Mouse (Mus musculus) left cerebral cortex, postnatal 14 days (tissue): ENCODE data around the gene Cyp2f2. TPM values are rescaled to one million over a fixed set of nuclear protein-coding genes. Genes with fewer than 3 reads are reported as not detected.

Source experiments
- DNase-seq, 2 experiments: peaks; one replicate each; pipeline ENCODE4 v3.0.0; 2021 to 2022; ENCODE audit warnings: low spot score in 2 of 2, mixed read lengths in 1 of 2
- intact Hi-C: fragments of 180-260 bp; cut with DNase I; formaldehyde crosslinking; loops from one replicate; pipeline ENCODE4 v1.15.1; 2025
- total RNA-seq, 2 experiments: library from RNA; stranded (reverse); gene quantifications; 2 replicates each; pipeline ENCODE4 v1.2.3; 2021

Cyp2f2 gene
- total RNA-seq, 2 experiments from 2014 or later = 0.23 to 0.86 TPM

GRCm38 (mm10) chr7:27133156-27133555, 13.4 kb downstream of the Cyp2f2 start:
- DNase-seq = no peak
- intact Hi-C loops = loop anchor here (2.0 kb wide), 1 partner anchor 152 kb away; no protein-coding TSS in a partner anchor

GRCm38 (mm10) chr7:27133757-27134156, 14.0 kb downstream of the Cyp2f2 start:
- no peak for DNase-seq
- intact Hi-C loops = loop anchor here (2.0 kb wide), 1 partner anchor 151 kb away; no protein-coding TSS in a partner anchor

GRCm38 (mm10) chr7:27136410-27136996, 16.8 kb downstream of the Cyp2f2 start:
- DNase-seq = no peak

DNA sequence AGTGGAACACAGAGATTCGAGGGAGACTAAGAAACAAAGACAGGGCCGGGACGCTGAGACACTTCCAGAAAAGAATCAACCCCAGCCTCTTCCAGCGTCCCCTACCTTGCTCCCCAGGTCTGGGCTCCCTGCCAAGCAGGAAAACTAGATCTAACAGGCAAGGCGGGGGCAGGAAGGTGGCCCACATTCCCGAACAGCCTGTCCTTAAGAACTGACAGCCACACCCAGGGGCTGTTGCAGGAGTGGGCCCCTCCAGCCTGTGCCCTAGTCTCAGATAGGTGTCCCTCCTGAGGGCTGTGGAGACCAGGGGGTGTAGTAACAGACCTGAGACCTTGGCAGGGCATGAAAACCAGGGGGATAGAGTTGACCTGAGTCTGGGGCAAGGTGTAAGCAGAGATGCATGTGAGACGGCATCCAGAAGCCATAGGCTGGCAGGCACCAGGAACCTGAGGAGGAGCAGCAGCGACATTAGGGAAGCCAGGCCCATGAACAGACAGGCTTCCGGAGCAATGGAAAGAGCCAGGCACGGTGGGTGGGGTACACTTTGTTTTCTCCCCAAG, 33.6 kb downstream of the Cyp2f2 start, which contains the start of gene Cyp2t4:
TSS of gene Cyp2t4 (plus strand) at position 510 of the 560 bp plus-strand sequence.
- DNase-seq = peak in 1 of 2 experiments; percentile 32
- intact Hi-C loops = no loop called here

More at GRCm38 (mm10) chr7:27136410-27136996, 16.8 kb downstream of the Cyp2f2 start:
- intact Hi-C loops = no loop called here

- intact Hi-C loops = no loop called here
- DNase-seq = peak in 1 of 2 experiments; percentile 66
Observed at GRCm38 (mm10) chr7:27156005-27156404, 36.3 kb downstream of the Cyp2f2 start.

- intact Hi-C loops = no loop called here
- no peak for DNase-seq
Observed at GRCm38 (mm10) chr7:27158171-27158570, 38.5 kb downstream of the Cyp2f2 start.

DNA sequence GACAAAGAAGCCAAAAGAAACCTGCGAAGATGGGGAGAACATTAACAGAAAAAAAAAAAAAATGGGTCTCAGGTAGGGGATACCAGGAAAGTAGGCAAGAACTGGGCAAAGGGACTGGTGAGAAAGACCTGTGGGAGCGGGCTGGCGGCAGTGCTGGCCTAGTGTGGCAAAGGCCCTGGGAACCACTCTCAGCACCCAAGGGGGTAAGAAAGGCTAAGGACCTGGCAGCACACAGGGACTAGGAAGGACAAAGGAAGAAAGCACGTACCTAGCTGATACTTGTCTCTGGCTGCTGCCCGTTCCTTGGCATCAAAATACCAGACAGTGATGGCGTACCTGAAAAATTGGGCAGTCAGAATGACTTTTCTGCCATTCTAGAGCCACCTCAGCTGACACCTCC, 39.5 kb downstream of the Cyp2f2 start:
- DNase-seq = no peak
- intact Hi-C loops = no loop called here

DNA sequence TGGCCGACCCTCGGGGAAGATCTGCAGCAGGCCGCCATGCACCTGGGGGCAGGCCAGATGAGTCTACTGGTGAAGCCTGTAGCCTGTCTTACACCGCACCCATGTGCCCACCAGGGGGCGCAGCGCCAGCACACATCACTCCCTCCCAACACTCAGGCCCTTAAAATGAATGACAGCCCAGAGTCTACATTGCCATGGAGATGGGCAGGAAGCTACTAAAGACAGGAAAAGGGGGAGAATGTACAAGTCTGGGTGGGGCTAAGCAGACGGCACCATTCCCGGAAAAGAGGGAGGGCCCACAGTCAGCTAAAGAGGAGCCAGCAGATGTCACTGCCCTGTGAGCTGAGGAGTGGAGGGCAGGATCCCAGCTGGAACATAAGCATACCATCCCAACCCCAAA, 40.2 kb downstream of the Cyp2f2 start:
- DNase-seq = peak; percentile 91 to 97
- intact Hi-C loops = no loop called here

GRCm38 (mm10) chr7:27160921-27161320, 41.2 kb downstream of the Cyp2f2 start:
- no peak for DNase-seq
- intact Hi-C loops = no loop called here

- DNase-seq = no peak
- intact Hi-C loops = no loop called here
Observed at GRCm38 (mm10) chr7:27161744-27162143, 42.0 kb downstream of the Cyp2f2 start.

DNA sequence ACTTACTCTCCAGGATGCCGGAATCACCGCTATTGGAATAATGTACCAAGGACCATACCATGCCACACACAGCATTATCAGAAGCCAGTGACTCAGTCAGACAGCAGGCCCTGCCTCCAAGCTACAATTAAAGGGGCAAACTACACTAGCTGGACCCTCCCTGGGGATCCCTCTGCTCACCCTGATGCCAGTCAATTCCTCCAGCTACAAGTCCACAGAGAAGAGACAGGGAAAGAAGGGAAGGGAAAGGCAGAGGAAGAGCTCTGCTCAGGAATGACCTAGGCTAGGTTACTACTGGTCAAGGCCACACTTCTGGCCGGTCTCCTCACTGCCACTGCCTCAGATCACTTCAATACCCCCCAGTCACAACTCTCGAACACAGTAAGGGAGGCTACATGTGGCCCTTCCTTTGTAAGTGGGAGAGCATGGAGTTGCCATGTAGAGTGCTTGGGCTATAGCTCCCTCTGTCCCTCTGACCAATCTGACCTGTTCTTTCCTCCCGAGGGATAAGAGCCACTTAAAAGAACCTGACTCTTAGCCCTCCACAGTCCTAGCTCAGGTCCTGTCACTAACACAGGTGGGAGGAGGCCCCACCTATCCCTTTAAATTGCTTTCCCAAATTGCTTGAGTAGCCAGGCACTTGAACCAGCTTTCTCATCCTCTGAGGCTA, 43.2 kb downstream of the Cyp2f2 start:
- intact Hi-C loops = no loop called here
- DNase-seq = no peak

DNA sequence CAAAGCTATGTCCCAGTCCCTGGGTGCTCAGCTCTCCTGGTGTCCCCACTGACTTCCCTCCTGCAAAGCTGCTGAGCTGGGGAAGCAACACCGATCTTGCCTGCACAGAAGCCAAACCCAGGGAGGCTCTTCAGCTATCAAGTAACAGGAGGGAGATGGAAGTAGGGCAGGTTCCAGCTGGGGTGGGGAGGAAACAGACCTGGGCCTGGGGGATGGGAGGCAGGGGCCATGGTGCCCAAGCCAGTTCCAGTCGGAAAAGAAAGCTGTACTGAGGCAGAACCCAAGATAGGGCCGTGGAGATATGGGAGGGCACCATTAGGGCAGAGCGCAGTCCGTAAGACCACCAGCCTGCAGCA, 43.7 kb downstream of the Cyp2f2 start:
- intact Hi-C loops = no loop called here
- no peak for DNase-seq

- intact Hi-C loops = no loop called here
- DNase-seq = no peak
Observed at GRCm38 (mm10) chr7:27164112-27164947, 44.6 kb downstream of the Cyp2f2 start.

GRCm38 (mm10) chr7:27165007-27165655, 45.4 kb downstream of the Cyp2f2 start:
- DNase-seq = no peak
- intact Hi-C loops = no loop called here

GRCm38 (mm10) chr7:27165696-27166095, 46.0 kb downstream of the Cyp2f2 start:
- DNase-seq = no peak
- intact Hi-C loops = no loop called here

- intact Hi-C loops = no loop called here
- DNase-seq = peak; percentile 72 to 74
Observed at GRCm38 (mm10) chr7:27166229-27166613, 46.5 kb downstream of the Cyp2f2 start.

GRCm38 (mm10) chr7:27166614-27167474, 47.1 kb downstream of the Cyp2f2 start, which contains the start of gene Egln2:
Gene Egln2, minus strand, starts transcription at chr7:27166802.
- peak; percentile 96 for DNase-seq
- intact Hi-C loops = no loop called here

DNA sequence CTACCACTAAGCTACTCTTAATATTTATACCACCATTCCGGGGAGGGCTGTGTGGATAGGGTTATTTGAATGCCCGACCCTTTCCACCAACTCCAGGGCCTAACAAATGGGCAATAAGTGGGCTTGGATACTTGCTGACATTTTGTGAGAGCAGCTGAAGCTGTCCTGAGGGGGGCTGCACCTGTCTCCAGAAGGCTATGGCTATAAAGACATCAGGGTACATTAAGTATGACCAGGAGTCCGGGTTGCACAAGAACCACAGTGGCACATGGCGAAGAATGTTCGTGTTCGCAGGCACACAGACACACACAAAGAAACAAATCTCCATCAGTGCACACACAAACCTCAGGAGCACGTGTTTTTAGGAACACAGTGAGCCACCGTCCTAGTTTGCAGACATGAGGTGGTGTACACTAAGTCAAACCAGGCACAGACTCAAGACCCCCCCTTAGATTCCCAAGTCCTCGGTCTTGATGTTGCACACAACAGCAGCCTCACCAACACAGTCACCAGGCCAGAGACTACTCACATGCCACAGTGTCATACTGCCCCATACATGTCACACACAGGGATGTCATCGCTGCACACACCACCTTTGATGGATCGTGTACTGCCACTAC, 47.9 kb downstream of the Cyp2f2 start:
- no peak for DNase-seq
- intact Hi-C loops = no loop called here
